Mouse (Mus musculus) hindbrain, postnatal 0 days (tissue): Measurements from ENCODE around the gene Stk39. TPM values are rescaled to one million over a fixed set of nuclear protein-coding genes. Genes with fewer than 3 reads are reported as not detected.

Experiments used
- ATAC-seq: fragments of 200-750 bp; cut with Nextera tagmentation; 2 replicates; pipeline ENCODE4 v1.8.0; 2017; ENCODE audit warnings: mild to moderate bottlenecking, moderate TSS enrichment, moderate library complexity
- DNase-seq: peaks from one replicate; pipeline ENCODE4 v3.0.0-alpha.2; 2015; ENCODE audit warnings: low spot score
- H3K27ac ChIP-seq: fragments of 300-500 bp; sonication (generic); 2 replicates; pipeline ENCODE4 v1.5.1; 2014; ENCODE audit warnings: mild to moderate bottlenecking
- H3K27me3 ChIP-seq: fragments of 300-500 bp; sonication (generic); 2 replicates; pipeline ENCODE4 v1.6.1; 2014; ENCODE audit warnings: low read length, mixed read lengths; ENCODE audit not compliant: insufficient read depth
- H3K36me3 ChIP-seq: fragments of 300-500 bp; sonication (generic); 2 replicates; pipeline ENCODE4 v1.6.1; 2014; ENCODE audit warnings: low read length, mixed read lengths; ENCODE audit not compliant: insufficient read depth
- H3K4me1 ChIP-seq: fragments of 300-500 bp; sonication (generic); 2 replicates; pipeline ENCODE4 v1.6.1; 2014; ENCODE audit warnings: antibody characterized with exemption, low read length, mixed read lengths; ENCODE audit not compliant: insufficient read depth
- H3K4me2 ChIP-seq: fragments of 300-500 bp; sonication (generic); 2 replicates; pipeline ENCODE4 v1.6.1; 2014; ENCODE audit warnings: low read depth, mild to moderate bottlenecking, low read length, moderate library complexity, mixed read lengths
- H3K4me3 ChIP-seq: fragments of 300-500 bp; sonication (generic); 2 replicates; pipeline ENCODE4 v1.5.1; 2014; ENCODE audit warnings: low read length
- H3K9ac ChIP-seq: fragments of 300-500 bp; sonication (generic); replicated peaks from 2 replicates; pipeline ENCODE4 v1.6.1; 2014; ENCODE audit warnings: mild to moderate bottlenecking, low read length, moderate library complexity, mixed read lengths
- H3K9me3 ChIP-seq: fragments of 300-500 bp; sonication (generic); 2 replicates; pipeline ENCODE4 v1.6.1; 2016; ENCODE audit warnings: low read length, mixed read lengths
- CTCF ChIP-seq: IDR thresholded peaks from 2 replicates; pipeline ENCODE4 v1.5.1; 2016; ENCODE audit warnings: antibody characterized with exemption, control low read depth, low read depth
- WGBS: fragments of 180-500 bp; shearing (Covaris S2); extraction: QIAGEN DNeasy Blood & Tissue Kit; methylation state at CpG from one replicate; pipeline ENCODE4 v1.1.7; 2014; 5-methylcytosine and 5-hydroxymethylcytosine counted together
- polyA plus RNA-seq: library from polyadenylated mRNA; unstranded; fragments of >200 nt; fragmentation: Nextera tagmentation; extraction: Ambion mirVana; gene quantifications from 2 replicates; pipeline ENCODE4 v1.2.1, GENCODE M21; 2015
- total RNA-seq: library from RNA; depleted of rRNA; stranded (reverse); fragments of >200 nt; gene quantifications from 2 replicates; pipeline ENCODE4 v1.2.3, GENCODE M21; 2014

Gene Stk39
- total and polyA plus RNA-seq, 2 experiments from 2014 or later, result 30.8 to 38.4 TPM

DNA sequence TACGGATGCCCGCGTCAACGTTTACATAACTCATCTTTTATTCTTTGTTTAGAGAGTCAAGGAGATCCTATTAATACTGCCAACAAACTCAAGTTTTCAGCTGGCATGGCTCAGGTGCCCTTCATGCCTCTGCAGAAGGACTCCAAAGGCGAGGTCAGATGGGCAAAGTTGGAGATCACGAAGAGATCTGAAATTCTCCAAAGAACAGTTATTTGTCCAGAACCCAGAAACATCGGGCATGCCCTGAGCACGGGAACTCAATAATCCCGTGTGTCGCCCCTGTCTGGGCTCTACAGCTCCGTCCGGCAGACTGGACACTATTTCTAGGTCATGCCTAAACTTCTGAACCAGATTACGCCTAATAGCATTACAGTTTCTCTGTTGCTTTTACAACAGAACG lies 3.8 kb downstream of the Stk39 start:
- no peak overlapping the region for H3K9ac ChIP-seq
- H3K27me3 ChIP-seq, result no peaks in the 10 kb centered on the region
- H3K36me3 ChIP-seq, result no peaks in the 10 kb centered on the region
- 81% methylated on average over 14 of the region's 14 CpGs for WGBS
- no peak for ATAC-seq
- no peak overlapping the region for H3K4me2 ChIP-seq
- no peak for DNase-seq
- no peak overlapping the region for H3K4me3 ChIP-seq
- H3K4me1 ChIP-seq, result peaks cover 15% of the 10 kb centered on the region
- no peak for TF ChIP-seq CTCF
- H3K27ac ChIP-seq, result no peak overlapping the region
- no peaks in the 10 kb centered on the region for H3K9me3 ChIP-seq

DNA sequence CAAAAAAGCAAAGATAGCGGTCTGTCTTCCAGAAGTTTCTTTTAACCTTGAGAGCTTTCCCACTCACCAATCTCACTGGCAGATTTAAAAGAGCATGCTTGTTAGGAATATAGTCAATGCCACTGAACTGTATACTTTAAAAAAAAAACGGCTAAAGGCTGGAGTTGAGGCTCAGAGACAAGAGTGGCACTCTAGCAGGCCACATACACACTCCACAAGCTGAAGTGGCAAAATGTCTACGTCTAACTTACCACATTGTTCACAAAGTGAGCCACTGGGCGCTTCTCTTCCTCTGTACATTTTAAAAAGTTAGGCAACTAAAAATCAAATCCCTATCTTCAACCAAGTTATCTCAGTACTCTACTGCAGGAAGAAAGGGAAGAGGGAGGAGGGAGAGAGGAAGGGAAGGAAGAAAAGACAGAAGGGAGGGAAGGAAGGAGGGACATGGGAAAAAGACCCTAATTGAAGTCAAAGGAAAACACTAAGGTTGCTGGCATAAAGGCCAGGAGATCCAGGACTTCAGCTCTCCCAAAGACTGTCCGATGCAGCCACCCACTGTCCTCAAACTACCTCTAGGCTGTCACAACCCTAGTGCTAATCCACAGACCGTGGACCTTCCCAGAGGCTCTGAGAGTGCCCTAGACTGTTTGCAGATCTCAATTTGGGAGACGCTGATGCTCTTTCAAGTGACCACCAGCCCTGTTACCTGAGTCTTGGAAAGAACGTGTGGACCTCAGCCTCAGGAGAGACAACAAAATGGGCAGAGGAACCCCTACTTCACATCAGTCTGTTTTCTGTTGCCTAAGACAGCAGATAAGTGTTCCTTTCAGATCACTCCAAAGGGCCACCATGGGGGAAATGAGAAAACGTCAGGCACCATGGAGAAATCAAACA lies 4.7 kb downstream of the Stk39 start:
- no peak for TF ChIP-seq CTCF

DNA sequence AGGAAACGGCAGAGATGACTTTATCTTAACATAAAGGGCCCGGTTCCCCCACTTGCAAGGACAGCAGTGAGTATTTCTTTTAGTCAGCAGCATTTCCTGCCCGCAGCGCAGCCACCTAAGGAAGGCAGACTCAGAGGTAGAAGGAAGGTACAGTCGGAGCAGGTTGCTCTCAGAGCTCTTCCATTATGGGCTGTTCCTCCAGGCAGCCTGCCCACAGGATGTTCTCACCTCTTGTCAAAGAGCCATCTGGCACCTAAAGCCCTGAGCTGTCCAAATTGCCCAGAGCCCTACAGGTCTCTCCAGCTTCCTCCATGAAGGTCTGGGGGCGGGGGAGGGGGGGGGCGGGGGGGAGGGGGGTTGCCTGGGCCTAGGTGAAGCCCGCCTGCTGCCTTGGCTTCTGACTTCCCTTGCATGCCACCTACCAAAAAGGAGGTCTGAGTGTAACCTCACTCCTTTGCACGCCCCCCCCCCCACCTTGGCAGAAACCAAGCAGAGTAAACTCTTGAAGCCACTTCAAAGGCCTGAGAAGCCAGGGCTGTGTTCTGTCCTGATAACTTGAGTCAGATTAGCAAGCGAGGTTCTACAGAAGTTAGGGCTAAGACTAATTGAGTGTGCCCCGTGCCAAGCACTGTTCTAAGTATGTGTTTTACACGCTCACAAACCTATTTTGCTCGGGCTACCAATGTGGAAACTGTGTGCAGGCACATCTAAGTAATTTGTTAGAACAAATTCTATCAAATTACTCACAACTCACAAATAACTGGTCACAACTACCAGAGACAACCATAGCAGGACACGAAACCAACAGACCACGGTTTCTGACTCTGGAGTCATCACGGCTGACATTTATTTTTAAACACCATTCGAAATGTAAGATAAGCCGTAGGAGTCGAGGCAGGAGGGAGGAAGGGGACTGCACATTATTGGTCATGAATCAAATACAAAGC lies 5.7 kb downstream of the Stk39 start:
- Histone ChIP-seq H3K4me2 (no peak overlapping the region), H3K36me3 (no peaks in the 10 kb centered on the region), H3K9me3 (no peaks in the 10 kb centered on the region), H3K4me3 (no peak overlapping the region), H3K4me1 (peaks cover 11% of the 10 kb centered on the region; the same call in 1 of the 2 replicates), H3K27me3 (no peaks in the 10 kb centered on the region), H3K27ac (no peak overlapping the region), H3K9ac (no peak overlapping the region)
- WGBS, result 80% methylated on average over 17 of the region's 19 CpGs
- ATAC-seq (no peak; the same call in 1 of the 2 replicates), DNase-seq (peak; percentile 32)
- no peak for TF ChIP-seq CTCF

More for the DNA sequence above, 4.7 kb downstream of the Stk39 start:
- DNase-seq (no peak), ATAC-seq (no peak)
- Histone ChIP-seq H3K36me3 (no peaks in the 10 kb centered on the region), H3K27me3 (no peaks in the 10 kb centered on the region), H3K4me1 (peaks cover 11% of the 10 kb centered on the region; the same call in 1 of the 2 replicates), H3K9me3 (no peaks in the 10 kb centered on the region), H3K4me2 (no peak overlapping the region), H3K9ac (no peak overlapping the region), H3K27ac (no peak overlapping the region), H3K4me3 (no peak overlapping the region)
- 82% methylated on average over 9 of the region's 9 CpGs for WGBS

DNA sequence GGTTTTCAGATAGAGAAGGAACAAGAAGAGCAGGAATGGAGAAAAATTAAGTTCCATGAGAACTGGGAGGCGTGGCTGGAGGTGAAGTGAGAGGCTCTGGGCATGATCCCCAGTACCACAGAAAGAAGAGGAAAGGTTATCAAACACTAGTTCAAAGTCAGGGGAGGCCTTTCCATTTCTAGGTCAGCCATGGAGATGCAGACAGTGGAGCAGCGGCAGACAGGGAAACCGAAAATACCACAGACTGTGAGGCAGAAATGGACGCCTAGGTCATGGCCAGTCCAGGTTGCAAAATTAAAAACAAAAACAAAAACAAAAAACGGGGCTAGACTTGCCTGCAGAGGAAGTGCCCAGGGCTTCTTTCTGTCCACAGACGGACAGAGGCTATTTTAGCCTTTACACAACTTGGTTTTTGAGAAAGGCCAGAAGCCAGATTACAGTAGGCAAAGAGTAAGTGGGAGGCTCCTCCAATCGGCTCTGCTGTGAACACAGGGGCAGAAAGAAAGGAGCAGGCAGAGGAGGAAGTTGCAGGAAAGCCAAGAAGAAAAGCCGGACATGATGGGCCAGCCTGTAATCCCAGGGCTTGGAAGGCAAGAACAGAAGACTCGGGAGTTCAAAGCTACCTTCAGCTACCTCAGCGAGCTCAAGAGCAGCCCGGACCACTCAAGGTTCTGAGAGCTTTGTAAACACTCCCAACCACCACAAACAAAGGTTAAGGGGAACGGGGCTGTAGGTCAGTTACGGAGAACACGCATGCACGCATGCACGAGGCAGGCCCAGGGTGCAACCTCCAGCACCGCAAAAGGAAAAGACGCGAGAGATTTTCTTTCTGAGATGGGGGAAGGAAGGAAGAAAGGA lies 6.6 kb downstream of the Stk39 start:
- no peak for ATAC-seq
- no peak for DNase-seq
- WGBS, result 83% methylated on average over 19 of the region's 19 CpGs

DNA sequence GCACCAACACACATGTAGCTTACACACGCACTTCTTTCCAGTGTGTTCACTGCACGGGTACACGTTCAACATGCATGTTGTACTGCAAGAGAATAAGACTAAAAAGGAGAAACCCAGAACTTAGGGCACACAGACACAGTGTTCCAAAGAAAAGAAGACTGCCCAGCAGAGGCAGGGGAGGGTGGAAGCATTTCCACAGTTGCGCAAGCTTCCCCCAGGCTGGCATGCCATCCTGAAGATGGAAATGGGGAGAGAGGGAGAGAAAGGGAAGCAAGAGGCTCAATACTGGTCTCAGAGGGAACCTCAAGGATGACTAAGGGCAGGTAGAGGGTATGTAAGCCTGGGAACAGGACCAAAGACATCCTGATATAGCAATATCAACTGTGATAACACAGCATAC lies 7.6 kb downstream of the Stk39 start:
- 97% methylated on average over 4 of the region's 4 CpGs for WGBS
- Histone ChIP-seq H3K9me3 (no peaks in the 10 kb centered on the region), H3K9ac (no peak overlapping the region), H3K4me2 (no peak overlapping the region), H3K4me3 (no peak overlapping the region), H3K36me3 (no peaks in the 10 kb centered on the region), H3K27ac (no peak overlapping the region), H3K4me1 (peaks cover 6% of the 10 kb centered on the region; the same call in 1 of the 2 replicates), H3K27me3 (no peaks in the 10 kb centered on the region)
- TF ChIP-seq CTCF, result no peak
- DNase-seq (no peak), ATAC-seq (no peak)

More for the DNA sequence above, 6.6 kb downstream of the Stk39 start:
- Histone ChIP-seq H3K4me1 (peaks cover 11% of the 10 kb centered on the region; the same call in 1 of the 2 replicates), H3K27ac (no peak overlapping the region), H3K9me3 (no peaks in the 10 kb centered on the region), H3K27me3 (no peaks in the 10 kb centered on the region), H3K4me3 (no peak overlapping the region), H3K36me3 (no peaks in the 10 kb centered on the region), H3K4me2 (no peak overlapping the region), H3K9ac (no peak overlapping the region)
- no peak for TF ChIP-seq CTCF

GRCm38 (mm10) chr2:68463801-68464200 lies 8.3 kb downstream of the Stk39 start:
- Histone ChIP-seq H3K4me2 (no peak overlapping the region), H3K9ac (no peak overlapping the region), H3K4me3 (no peak overlapping the region), H3K27ac (no peak overlapping the region), H3K4me1 (0 out of 2 replicates have a peak, but pooled peaks cover 4% of the 10 kb centered on the region), H3K9me3 (no peaks in the 10 kb centered on the region), H3K36me3 (no peaks in the 10 kb centered on the region), H3K27me3 (no peaks in the 10 kb centered on the region)
- DNase-seq, result no peak
- TF ChIP-seq CTCF, result no peak
- WGBS, result 87% methylated on average over 4 of the region's 4 CpGs
- no peak for ATAC-seq
